Mouse (Mus musculus): Measurements from ENCODE around the gene Ctsa. TPM values are rescaled to one million over a fixed set of nuclear protein-coding genes. Genes with fewer than 3 reads are reported as not detected.
"Not testable (repeated sequence)": the region's sequence is repeated elsewhere in the genome, so short reads cannot be mapped to it uniquely, and the experiment has no call there.

Ctsa gene
- polyA plus RNA-seq, 1 experiment from 2014 or later, result 124 TPM

GRCm38 (mm10) chr2:164867566-164867965, 34.9 kb downstream of the Ctsa start:
- no peak overlapping the region for H3K4me3 ChIP-seq
- no peaks in the 10 kb centered on the region for H3K9me3 ChIP-seq
- H3K4me2 ChIP-seq (replicated peaks), result no peak overlapping the region
- H3K9ac ChIP-seq, result no peak overlapping the region
- H3K27ac ChIP-seq, result no peak overlapping the region
- no peaks in the 10 kb centered on the region for H3K4me1 ChIP-seq
- H3K36me3 ChIP-seq, result no peaks in the 10 kb centered on the region
- ATAC-seq (ENCODE audit: insufficient number of reproducible peaks, insufficient read depth, low FRiP score, low TSS enrichment), result no peak
- no peaks in the 10 kb centered on the region for H3K27me3 ChIP-seq
- WGBS, result 87% methylated on average over 7 of the region's 7 CpGs

- ATAC-seq (ENCODE audit: insufficient number of reproducible peaks, insufficient read depth, low FRiP score, low TSS enrichment), result no peak
- no peaks in the 10 kb centered on the region for H3K9me3 ChIP-seq
- WGBS, result 80% methylated on average over 7 of the region's 7 CpGs
- no peaks in the 10 kb centered on the region for H3K27me3 ChIP-seq
- H3K36me3 ChIP-seq, result no peaks in the 10 kb centered on the region
- no peak overlapping the region for H3K9ac ChIP-seq
- H3K4me3 ChIP-seq, result no peak overlapping the region
- no peak overlapping the region for H3K27ac ChIP-seq
- no peak overlapping the region for H3K4me2 ChIP-seq (replicated peaks)
- H3K4me1 ChIP-seq, result no peaks in the 10 kb centered on the region
These were observed 35.8 kb downstream of the Ctsa start for GRCm38 (mm10) chr2:164868491-164868890.

- Histone ChIP-seq H3K4me1 (peaks cover 14% of the 10 kb centered on the region), H3K9ac (no peak overlapping the region), H3K4me2 (replicated peaks) (no peak overlapping the region), H3K27ac (no peak overlapping the region), H3K4me3 (no peak overlapping the region), H3K36me3 (no peaks in the 10 kb centered on the region), H3K27me3 (no peaks in the 10 kb centered on the region), H3K9me3 (no peaks in the 10 kb centered on the region)
- 54% methylated on average over 6 of the region's 6 CpGs for WGBS
- no peak for ATAC-seq (ENCODE audit: insufficient number of reproducible peaks, insufficient read depth, low FRiP score, low TSS enrichment)
These were observed 39.1 kb downstream of the Ctsa start for GRCm38 (mm10) chr2:164871602-164872303.

- Histone ChIP-seq H3K36me3 (0 out of 2 replicates have a peak, but pooled peaks cover 5% of the 10 kb centered on the region), H3K27ac (peak overlapping the region; percentile 78; the same call in 1 of the 2 replicates), H3K4me1 (peaks cover 14% of the 10 kb centered on the region), H3K27me3 (no peaks in the 10 kb centered on the region), H3K9ac (no peak overlapping the region), H3K9me3 (no peaks in the 10 kb centered on the region), H3K4me2 (replicated peaks) (no peak overlapping the region), H3K4me3 (no peak overlapping the region)
- 68% methylated on average over 3 of the region's 3 CpGs for WGBS
- ATAC-seq (ENCODE audit: insufficient number of reproducible peaks, insufficient read depth, low FRiP score, low TSS enrichment), result no peak
These were observed 40.9 kb downstream of the Ctsa start for GRCm38 (mm10) chr2:164873621-164874020.

GRCm38 (mm10) chr2:164874239-164874769, 41.6 kb downstream of the Ctsa start:
- H3K4me1 ChIP-seq, result peaks cover 14% of the 10 kb centered on the region
- no peak for ATAC-seq (ENCODE audit: insufficient number of reproducible peaks, insufficient read depth, low FRiP score, low TSS enrichment)
- no peaks in the 10 kb centered on the region for H3K9me3 ChIP-seq
- no peak overlapping the region for H3K9ac ChIP-seq
- peak overlapping the region; percentile 78; the same call in 1 of the 2 replicates for H3K27ac ChIP-seq
- WGBS, result 25% methylated on average over 1 of the region's 1 CpGs
- H3K4me3 ChIP-seq, result no peak overlapping the region
- H3K4me2 ChIP-seq (replicated peaks), result no peak overlapping the region
- H3K36me3 ChIP-seq, result 0 out of 2 replicates have a peak, but pooled peaks cover 5% of the 10 kb centered on the region
- no peaks in the 10 kb centered on the region for H3K27me3 ChIP-seq

- WGBS, result 44% methylated on average over 2 of the region's 2 CpGs
- H3K9me3 ChIP-seq; H3K36me3 ChIP-seq; H3K4me2 ChIP-seq (replicated peaks); H3K4me3 ChIP-seq; H3K27ac ChIP-seq; H3K9ac ChIP-seq; H3K27me3 ChIP-seq; ATAC-seq (ENCODE audit: insufficient number of reproducible peaks, insufficient read depth, low FRiP score, low TSS enrichment): not testable (repeated sequence)
- peaks cover 19% of the 10 kb centered on the region for H3K4me1 ChIP-seq
These were observed 43.0 kb downstream of the Ctsa start for GRCm38 (mm10) chr2:164875648-164876047.

GRCm38 (mm10) chr2:164877376-164878215, 44.9 kb downstream of the Ctsa start:
- Histone ChIP-seq H3K4me2 (replicated peaks) (peak overlapping the region; percentile 85), H3K4me1 (peaks cover 22% of the 10 kb centered on the region), H3K4me3 (peak overlapping the region; percentile 85; the same call in 1 of the 2 replicates)
- H3K9me3 ChIP-seq; H3K9ac ChIP-seq; ATAC-seq (ENCODE audit: insufficient number of reproducible peaks, insufficient read depth, low FRiP score, low TSS enrichment); H3K36me3 ChIP-seq; H3K27me3 ChIP-seq; H3K27ac ChIP-seq: not testable (repeated sequence)
- 75% methylated on average over 11 of the region's 11 CpGs for WGBS

GRCm38 (mm10) chr2:164878509-164879227, 46.0 kb downstream of the Ctsa start:
- peak; percentile 35; the same call in 1 of the 2 replicates for ATAC-seq (ENCODE audit: insufficient number of reproducible peaks, insufficient read depth, low FRiP score, low TSS enrichment)
- H3K4me2 ChIP-seq (replicated peaks), result peak overlapping the region; percentile 85
- H3K27me3 ChIP-seq, result no peaks in the 10 kb centered on the region
- H3K4me1 ChIP-seq, result peaks cover 24% of the 10 kb centered on the region
- H3K4me3 ChIP-seq, result peak overlapping the region; percentile 85
- H3K9ac ChIP-seq, result peak overlapping the region; percentile 99
- H3K27ac ChIP-seq, result peak overlapping the region; percentile 100
- H3K36me3 ChIP-seq, result peaks cover 15% of the 10 kb centered on the region
- no peaks in the 10 kb centered on the region for H3K9me3 ChIP-seq
- WGBS, result 3% methylated on average over 28 of the region's 28 CpGs

- Histone ChIP-seq H3K36me3 (peaks cover 20% of the 10 kb centered on the region), H3K4me3 (peak within 1 kb of the TSS; percentile 85), H3K9ac (peak within 1 kb of the TSS; percentile 99), H3K27me3 (no peaks in the 10 kb centered on the region), H3K27ac (peak within 1 kb of the TSS; percentile 100), H3K4me1 (peaks cover 21% of the 10 kb centered on the region), H3K9me3 (no peaks in the 10 kb centered on the region), H3K4me2 (replicated peaks) (peak within 1 kb of the TSS; percentile 85)
- ATAC-seq (ENCODE audit: insufficient number of reproducible peaks, insufficient read depth, low FRiP score, low TSS enrichment), result peak; percentile 67
- WGBS, result under 1% methylated on average over 34 of the region's 40 CpGs
These were observed 46.5 kb downstream of the Ctsa start, which contains the start of gene Pcif1 for GRCm38 (mm10) chr2:164879228-164879567. TSS of gene Pcif1 (plus strand) at chr2:164879304.

- H3K27ac ChIP-seq, result peak overlapping the region; percentile 100
- peaks cover 24% of the 10 kb centered on the region for H3K36me3 ChIP-seq
- H3K4me1 ChIP-seq, result peaks cover 16% of the 10 kb centered on the region
- peak overlapping the region; percentile 85 for H3K4me3 ChIP-seq
- no peaks in the 10 kb centered on the region for H3K27me3 ChIP-seq
- H3K4me2 ChIP-seq (replicated peaks), result peak overlapping the region; percentile 85
- H3K9ac ChIP-seq, result peak overlapping the region; percentile 99
- ATAC-seq (ENCODE audit: insufficient number of reproducible peaks, insufficient read depth, low FRiP score, low TSS enrichment), result peak; percentile 77
- no peaks in the 10 kb centered on the region for H3K9me3 ChIP-seq
- under 1% methylated on average over 70 of the region's 72 CpGs for WGBS
These were observed 47.0 kb downstream of the Ctsa start for GRCm38 (mm10) chr2:164879568-164880277.

- Histone ChIP-seq H3K4me3 (no peak overlapping the region), H3K27me3 (no peaks in the 10 kb centered on the region), H3K4me1 (peaks cover 11% of the 10 kb centered on the region), H3K9ac (no peak overlapping the region), H3K9me3 (no peaks in the 10 kb centered on the region), H3K27ac (0 out of 2 replicates have a peak overlapping the region, but pooled peaks have one; percentile 26), H3K4me2 (replicated peaks) (no peak overlapping the region), H3K36me3 (peaks cover 49% of the 10 kb centered on the region)
- 75% methylated on average over 9 of the region's 9 CpGs for WGBS
- no peak for ATAC-seq (ENCODE audit: insufficient number of reproducible peaks, insufficient read depth, low FRiP score, low TSS enrichment)
These were observed 49.9 kb downstream of the Ctsa start for GRCm38 (mm10) chr2:164882619-164883018.
